Mouse (Mus musculus) thymus, postnatal 4 days (tissue): ENCODE data around the gene Plpp1.

ENCODE experiments used
- DNase-seq: peaks from one replicate; pipeline ENCODE4 v3.0.0; 2021

Plpp1 gene

GRCm38 (mm10) chr13:112773991-112774675 is 26.5 kb upstream of the Plpp1 start:
- no peak for DNase-seq

GRCm38 (mm10) chr13:112775856-112776255 is 24.7 kb upstream of the Plpp1 start:
- no peak for DNase-seq

GRCm38 (mm10) chr13:112778407-112778806 is 22.2 kb upstream of the Plpp1 start:
- no peak for DNase-seq

GRCm38 (mm10) chr13:112785305-112785704 is 15.3 kb upstream of the Plpp1 start:
- DNase-seq = no peak

- DNase-seq = no peak
Measured at GRCm38 (mm10) chr13:112786142-112786541, 14.4 kb upstream of the Plpp1 start.

- no peak for DNase-seq
Measured at GRCm38 (mm10) chr13:112786942-112787533, 13.6 kb upstream of the Plpp1 start.

GRCm38 (mm10) chr13:112790774-112791173 is 9.8 kb upstream of the Plpp1 start:
- no peak for DNase-seq

- DNase-seq = no peak
Measured at GRCm38 (mm10) chr13:112791906-112792305, 8.7 kb upstream of the Plpp1 start.

- DNase-seq = no peak
Measured at GRCm38 (mm10) chr13:112798243-112798952, 2.2 kb upstream of the Plpp1 start.

- DNase-seq = no peak
Measured at GRCm38 (mm10) chr13:112798953-112799305, 1.7 kb upstream of the Plpp1 start.

GRCm38 (mm10) chr13:112799721-112800241 is 811 bp upstream of the Plpp1 start:
- no peak for DNase-seq

GRCm38 (mm10) chr13:112801381-112802004 is 901 bp downstream of the Plpp1 start:
- peak; percentile 20 for DNase-seq

- DNase-seq = no peak
Measured at GRCm38 (mm10) chr13:112803106-112803505, 2.5 kb downstream of the Plpp1 start.

GRCm38 (mm10) chr13:112803661-112804060 is 3.1 kb downstream of the Plpp1 start:
- no peak for DNase-seq

- DNase-seq = no peak
Measured at GRCm38 (mm10) chr13:112805529-112805928, 4.9 kb downstream of the Plpp1 start.

GRCm38 (mm10) chr13:112807936-112808667 is 7.5 kb downstream of the Plpp1 start:
- DNase-seq = no peak

GRCm38 (mm10) chr13:112809504-112810247 is 9.1 kb downstream of the Plpp1 start:
- DNase-seq = no peak

GRCm38 (mm10) chr13:112810248-112810645 is 9.7 kb downstream of the Plpp1 start:
- no peak for DNase-seq

GRCm38 (mm10) chr13:112810751-112811150 is 10.2 kb downstream of the Plpp1 start:
- DNase-seq = no peak

GRCm38 (mm10) chr13:112811708-112812403 is 11.3 kb downstream of the Plpp1 start:
- no peak for DNase-seq

- DNase-seq = no peak
Measured at GRCm38 (mm10) chr13:112815996-112816395, 15.4 kb downstream of the Plpp1 start.
